Mouse (Mus musculus) stomach, embryonic 14.5 days (tissue): ENCODE data around the gene Reck. TPM values are rescaled to one million over a fixed set of nuclear protein-coding genes. Genes with fewer than 3 reads are reported as not detected.

Source experiments
- ATAC-seq: fragments of 200-750 bp; cut with Nextera tagmentation; 2 replicates; pipeline ENCODE4 v1.8.0; 2017; ENCODE audit warnings: low read depth, moderate TSS enrichment; ENCODE audit not compliant: insufficient number of reproducible peaks, insufficient read depth, low FRiP score
- H3K27ac ChIP-seq: fragments of 300-500 bp; sonication (generic); 2 replicates; pipeline ENCODE4 v1.5.1; 2014; ENCODE audit warnings: mild to moderate bottlenecking, low read length, moderate library complexity, mixed read lengths
- H3K27me3 ChIP-seq: fragments of 300-500 bp; sonication (generic); 2 replicates; pipeline ENCODE4 v1.6.1; 2014; ENCODE audit warnings: low read length, control low read depth, mixed read lengths; ENCODE audit not compliant: control insufficient read depth, insufficient read depth
- H3K36me3 ChIP-seq: fragments of 300-500 bp; sonication (generic); 2 replicates; pipeline ENCODE4 v1.6.1; 2014; ENCODE audit warnings: mild to moderate bottlenecking, control low read depth, low read length, moderate library complexity, mixed read lengths; ENCODE audit not compliant: control insufficient read depth, insufficient read depth
- H3K4me1 ChIP-seq: fragments of 300-500 bp; sonication (generic); 2 replicates; pipeline ENCODE4 v1.6.1; 2014; ENCODE audit warnings: low read length, control low read depth, mixed read lengths; ENCODE audit not compliant: control insufficient read depth, insufficient read depth
- H3K4me2 ChIP-seq: fragments of 300-500 bp; sonication (generic); replicated peaks from 2 replicates; pipeline ENCODE4 v1.6.1; 2014; ENCODE audit warnings: low read depth, low read length, control low read depth
- H3K4me3 ChIP-seq: fragments of 300-500 bp; sonication (generic); 2 replicates; pipeline ENCODE4 v1.5.1; 2014; ENCODE audit warnings: low read depth, low read length, control low read depth
- H3K9ac ChIP-seq: fragments of 300-500 bp; sonication (generic); replicated peaks from 2 replicates; pipeline ENCODE4 v1.6.1; 2014; ENCODE audit warnings: low read depth, mild to moderate bottlenecking, control low read depth, low read length, moderate library complexity, mixed read lengths
- H3K9me3 ChIP-seq: fragments of 300-500 bp; sonication (generic); 2 replicates; pipeline ENCODE4 v1.6.1; 2016; ENCODE audit warnings: low read depth, low read length, control low read depth; ENCODE audit not compliant: control insufficient read depth
- WGBS: fragments of 180-500 bp; shearing (Covaris S2); extraction: QIAGEN DNeasy Blood & Tissue Kit; methylation state at CpG from one replicate; pipeline ENCODE4 v1.1.7; 2014; 5-methylcytosine and 5-hydroxymethylcytosine counted together
- polyA plus RNA-seq: library from polyadenylated mRNA; unstranded; fragments of >200 nt; fragmentation: Nextera tagmentation; extraction: Ambion mirVana; gene quantifications from 2 replicates; pipeline ENCODE4 v1.2.1, GENCODE M21; 2014

The Reck gene
- polyA plus RNA-seq, 1 experiment from 2014 or later, result 38.8 TPM

DNA sequence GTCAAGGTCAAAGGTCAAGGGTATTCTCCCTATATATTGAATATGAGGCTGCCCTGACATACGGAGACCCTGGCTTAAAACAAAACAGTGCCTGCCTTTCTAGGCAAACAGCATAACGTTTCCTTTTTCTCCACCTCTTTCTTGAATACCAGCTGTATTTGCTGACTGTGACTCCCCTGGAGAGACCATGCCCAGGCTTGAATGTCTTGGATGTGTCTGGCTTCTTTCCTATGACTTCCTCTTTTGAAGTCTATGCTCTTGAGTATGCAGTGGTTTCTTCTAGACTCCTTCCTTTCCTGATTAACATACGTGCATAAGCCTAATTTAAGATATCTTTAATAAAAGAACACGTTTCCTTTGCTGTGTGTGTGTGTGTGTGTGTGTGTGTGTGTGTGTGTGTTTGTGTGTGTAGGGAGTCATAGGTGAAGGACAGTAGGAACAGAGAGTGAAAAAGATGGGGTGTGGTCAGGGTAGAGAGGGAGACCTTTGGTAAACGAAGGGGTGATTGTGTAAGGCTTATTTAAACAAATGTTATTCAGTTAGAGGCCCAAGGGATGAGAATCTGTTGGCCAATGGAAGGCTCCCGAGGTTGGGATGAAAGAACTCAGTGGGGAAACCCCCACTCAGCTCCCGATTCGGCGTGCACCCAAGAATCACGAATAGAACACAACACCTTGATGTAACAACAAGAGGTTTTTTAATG lies 99.7 kb downstream of the Reck start:
- Histone ChIP-seq H3K9ac (no peak overlapping the region), H3K27ac (no peak overlapping the region), H3K27me3 (no peaks in the 10 kb centered on the region), H3K4me1 (peaks cover 33% of the 10 kb centered on the region), H3K9me3 (no peaks in the 10 kb centered on the region), H3K4me2 (no peak overlapping the region), H3K4me3 (no peak overlapping the region), H3K36me3 (no peaks in the 10 kb centered on the region; the same call in 1 of the 2 replicates)
- 64% methylated on average over 10 of the region's 10 CpGs for WGBS
- no peak for ATAC-seq

DNA sequence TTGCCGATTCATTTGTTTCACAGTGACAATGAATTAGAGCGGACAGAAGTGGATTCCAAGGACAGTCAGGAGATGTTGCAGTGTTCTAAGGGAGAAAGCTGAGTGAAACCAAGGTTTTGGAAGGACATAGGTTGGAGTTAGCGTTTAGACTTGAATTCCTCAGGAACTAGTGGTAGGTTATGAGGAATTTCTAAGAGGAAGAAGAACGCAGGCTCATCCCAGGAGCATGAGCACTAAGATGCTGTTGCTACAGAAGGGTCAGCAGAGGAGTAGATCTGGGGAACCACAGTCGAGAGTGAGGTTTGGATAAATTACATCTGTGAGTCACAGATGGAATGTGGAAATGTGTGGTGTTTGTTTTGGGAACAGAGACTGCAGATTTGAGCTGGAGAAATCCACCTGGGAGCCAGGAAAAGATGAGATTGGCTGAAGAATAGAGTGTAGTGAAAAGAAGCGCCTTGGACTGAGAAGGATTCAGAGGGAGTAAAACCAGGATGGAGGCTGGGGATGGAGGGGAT lies 101.0 kb downstream of the Reck start:
- Histone ChIP-seq H3K27ac (no peak overlapping the region), H3K4me1 (peaks cover 31% of the 10 kb centered on the region), H3K27me3 (no peaks in the 10 kb centered on the region), H3K9me3 (no peaks in the 10 kb centered on the region), H3K4me3 (no peak overlapping the region), H3K4me2 (no peak overlapping the region), H3K36me3 (no peaks in the 10 kb centered on the region), H3K9ac (no peak overlapping the region)
- ATAC-seq, result no peak
- WGBS, result 80% methylated on average over 6 of the region's 6 CpGs

DNA sequence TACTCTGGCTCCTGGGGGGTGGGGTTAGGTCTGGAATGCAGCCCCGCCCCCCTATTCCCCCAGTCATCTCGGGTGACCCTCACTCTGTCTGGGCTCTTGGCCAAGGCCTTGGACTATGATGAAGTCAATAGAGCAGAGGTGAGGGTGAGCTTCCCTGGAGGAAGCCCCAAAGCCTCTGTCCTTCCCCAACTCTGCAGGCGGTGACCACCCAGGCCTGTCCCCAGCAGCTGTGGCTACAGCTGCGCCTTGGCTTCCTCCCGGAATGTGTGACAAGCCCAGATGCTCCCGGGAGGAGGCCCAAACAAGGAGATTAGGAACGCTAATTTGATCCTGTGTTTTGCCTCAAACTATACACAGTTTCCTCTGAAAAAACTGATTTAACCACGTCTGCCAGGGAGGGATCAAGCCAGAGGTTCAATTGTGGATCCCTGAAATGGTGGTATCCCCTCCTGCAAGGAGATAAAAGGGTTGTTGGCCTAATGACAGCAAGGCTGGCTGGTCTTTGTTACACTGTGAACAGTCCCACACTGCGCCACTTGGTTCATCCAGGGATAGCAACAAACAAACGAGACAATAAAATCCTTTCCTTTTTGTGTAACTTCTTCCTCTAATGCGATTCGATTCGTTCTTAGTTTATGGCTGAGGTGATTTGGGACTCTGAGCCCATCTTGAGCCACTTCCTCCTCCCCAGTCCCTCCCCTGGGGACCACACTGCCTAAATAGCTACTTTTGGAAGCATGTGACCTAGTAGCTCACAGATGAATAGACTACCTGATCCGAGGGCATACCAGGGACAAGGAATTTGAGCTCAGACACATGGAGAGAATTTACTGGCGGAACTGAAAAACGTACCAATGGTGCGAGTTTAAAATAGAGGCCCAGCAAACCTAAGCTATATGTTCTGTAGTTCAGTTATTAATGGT lies 103.5 kb downstream of the Reck start:
- no peak overlapping the region for H3K4me2 ChIP-seq
- H3K36me3 ChIP-seq, result no peaks in the 10 kb centered on the region
- H3K9ac ChIP-seq, result no peak overlapping the region
- H3K4me1 ChIP-seq, result peaks cover 19% of the 10 kb centered on the region
- peak; percentile 75 for ATAC-seq
- 33% methylated on average over 17 of the region's 17 CpGs for WGBS
- H3K4me3 ChIP-seq, result no peak overlapping the region
- no peaks in the 10 kb centered on the region for H3K27me3 ChIP-seq
- no peaks in the 10 kb centered on the region for H3K9me3 ChIP-seq
- H3K27ac ChIP-seq, result peak overlapping the region; percentile 74; the same call in 1 of the 2 replicates

DNA sequence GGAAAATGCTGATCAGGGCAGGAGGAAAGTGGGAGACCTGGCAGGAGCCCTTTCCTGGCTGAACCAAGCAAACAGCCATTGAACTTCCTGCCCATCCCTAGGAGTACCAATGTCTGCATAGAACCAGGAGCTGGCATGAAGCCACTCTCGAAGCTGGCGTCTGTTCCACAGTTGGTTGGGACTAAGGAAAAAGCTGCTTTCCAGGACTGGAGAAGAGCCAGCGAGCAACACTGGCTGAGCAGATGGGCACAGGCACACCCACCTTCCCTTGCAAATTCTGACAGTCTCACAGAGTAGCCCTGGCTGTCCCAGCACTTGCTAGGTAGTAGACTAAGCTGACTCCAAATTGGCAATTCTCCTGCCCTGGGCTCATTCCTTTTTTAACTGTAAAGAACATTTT lies 104.4 kb downstream of the Reck start:
- peak overlapping the region; percentile 74; the same call in 1 of the 2 replicates for H3K27ac ChIP-seq
- ATAC-seq, result no peak
- no peak overlapping the region for H3K4me2 ChIP-seq
- H3K9me3 ChIP-seq, result no peaks in the 10 kb centered on the region
- no peak overlapping the region for H3K9ac ChIP-seq
- peaks cover 19% of the 10 kb centered on the region for H3K4me1 ChIP-seq
- H3K36me3 ChIP-seq, result no peaks in the 10 kb centered on the region
- no peak overlapping the region for H3K4me3 ChIP-seq
- WGBS, result 86% methylated on average over 3 of the region's 3 CpGs
- no peaks in the 10 kb centered on the region for H3K27me3 ChIP-seq

DNA sequence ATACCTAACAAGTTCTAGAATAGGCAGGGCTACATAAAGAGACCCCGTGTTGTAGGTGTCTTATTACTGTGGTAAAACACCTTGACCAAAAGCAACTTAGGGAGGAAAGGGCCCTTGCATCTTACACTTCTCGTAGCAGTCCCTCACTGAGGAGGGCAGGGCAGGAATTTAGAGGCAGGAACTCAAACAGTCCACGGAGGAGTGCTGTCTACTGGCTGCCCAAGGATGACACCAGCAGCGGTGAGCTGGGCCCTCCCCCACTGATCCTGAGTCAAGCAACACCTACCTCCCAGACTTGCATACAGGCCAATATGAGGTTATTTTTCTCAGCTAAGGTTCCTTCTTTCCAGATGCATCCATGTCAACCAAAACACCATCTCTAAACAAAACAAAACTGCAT lies 104.9 kb downstream of the Reck start:
- Histone ChIP-seq H3K4me2 (no peak overlapping the region), H3K36me3 (no peaks in the 10 kb centered on the region), H3K9me3 (no peaks in the 10 kb centered on the region), H3K9ac (no peak overlapping the region), H3K27me3 (no peaks in the 10 kb centered on the region), H3K4me3 (no peak overlapping the region), H3K27ac (no peak overlapping the region), H3K4me1 (peaks cover 19% of the 10 kb centered on the region)
- ATAC-seq, result no peak
- WGBS, result 82% methylated on average over 4 of the region's 4 CpGs

DNA sequence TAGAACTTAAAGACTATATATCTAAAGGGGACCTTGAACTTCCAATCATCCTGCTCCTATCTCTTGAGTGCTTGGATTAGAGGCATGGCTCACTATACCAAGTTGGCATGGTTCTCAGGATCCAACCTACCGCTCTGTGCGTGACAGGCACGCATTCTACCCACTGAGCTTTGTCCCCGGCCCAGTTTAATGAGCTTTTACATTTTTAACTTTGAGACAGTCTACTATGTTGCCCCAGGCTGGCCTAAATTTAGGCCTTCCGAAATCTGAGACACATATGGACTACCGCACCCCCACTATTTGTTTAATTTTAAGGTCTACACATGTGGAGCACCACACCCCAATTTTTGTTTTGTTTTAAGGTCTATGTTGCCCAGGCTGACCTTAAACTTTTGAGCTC lies 105.5 kb downstream of the Reck start:
- Histone ChIP-seq H3K4me1 (peaks cover 19% of the 10 kb centered on the region), H3K9ac (no peak overlapping the region), H3K9me3 (no peaks in the 10 kb centered on the region), H3K4me3 (no peak overlapping the region), H3K27ac (no peak overlapping the region), H3K4me2 (no peak overlapping the region), H3K27me3 (no peaks in the 10 kb centered on the region), H3K36me3 (no peaks in the 10 kb centered on the region)
- no peak for ATAC-seq
- 95% methylated on average over 6 of the region's 6 CpGs for WGBS

DNA sequence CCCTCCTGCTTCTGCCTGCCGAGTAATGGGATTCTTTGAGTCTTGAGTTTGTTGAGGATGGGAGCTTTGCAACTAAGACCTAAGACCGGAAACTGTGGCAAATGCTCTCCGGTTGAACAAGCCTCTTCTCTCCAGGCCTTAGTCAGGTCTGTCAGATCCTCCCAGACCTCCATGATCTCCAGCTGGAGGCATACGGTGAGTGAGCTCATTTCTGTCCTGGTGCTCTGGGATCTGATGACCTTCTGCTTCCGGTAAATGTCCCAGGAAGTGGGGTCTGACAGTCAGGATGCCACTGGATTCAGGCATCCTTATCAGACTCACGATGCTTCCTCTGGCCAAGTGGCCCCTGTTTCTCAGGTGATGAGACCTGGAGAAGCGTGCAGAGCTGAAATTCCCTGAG lies 105.9 kb downstream of the Reck start:
- no peaks in the 10 kb centered on the region for H3K36me3 ChIP-seq
- H3K27me3 ChIP-seq, result no peaks in the 10 kb centered on the region
- no peak overlapping the region for H3K4me2 ChIP-seq
- no peaks in the 10 kb centered on the region for H3K9me3 ChIP-seq
- no peak overlapping the region for H3K4me3 ChIP-seq
- no peak overlapping the region for H3K27ac ChIP-seq
- ATAC-seq, result no peak
- H3K4me1 ChIP-seq, result peaks cover 19% of the 10 kb centered on the region
- no peak overlapping the region for H3K9ac ChIP-seq
- 90% methylated on average over 7 of the region's 7 CpGs for WGBS

DNA sequence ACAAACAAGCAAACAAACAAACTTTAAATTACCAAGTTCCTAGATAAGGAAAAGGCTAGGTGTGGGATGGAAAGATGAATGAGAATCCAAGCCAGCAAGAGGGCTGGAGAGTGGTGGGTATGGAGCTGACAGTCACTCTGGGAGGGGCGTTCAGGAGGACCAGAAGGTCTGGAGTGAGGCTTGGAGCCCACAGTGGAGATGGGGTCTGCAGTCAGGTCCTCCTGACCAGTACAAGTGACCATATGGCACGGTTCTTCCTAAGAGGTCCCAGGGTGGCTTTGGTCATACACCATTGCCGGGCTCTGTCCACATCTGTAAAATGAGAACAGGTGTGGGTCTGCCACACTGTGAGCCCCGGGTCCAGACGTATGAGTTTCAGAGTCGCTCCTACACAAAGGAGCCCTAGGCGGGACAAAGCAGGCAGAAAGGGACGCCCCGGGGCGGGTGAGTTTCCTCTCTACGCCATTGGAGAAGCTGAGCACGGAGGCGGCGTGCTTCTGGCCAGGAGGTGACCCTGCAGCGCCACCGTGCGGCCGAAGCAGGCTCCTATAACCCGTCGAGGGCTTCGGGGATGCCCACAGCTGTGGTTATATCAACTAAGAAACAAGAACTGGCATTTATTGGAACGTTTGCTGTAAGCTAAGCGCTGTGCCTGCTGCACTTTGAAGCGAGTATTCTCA lies 106.9 kb downstream of the Reck start:
- WGBS, result 2% methylated on average over 24 of the region's 24 CpGs
- H3K9me3 ChIP-seq, result no peaks in the 10 kb centered on the region

More for the DNA sequence above, 106.9 kb downstream of the Reck start:
- Histone ChIP-seq H3K4me3 (peak overlapping the region; percentile 24), H3K9ac (0 out of 2 replicates have a peak overlapping the region, but pooled peaks have one; percentile 33), H3K4me1 (peaks cover 17% of the 10 kb centered on the region; the same call in 1 of the 2 replicates), H3K27me3 (no peaks in the 10 kb centered on the region), H3K4me2 (peak overlapping the region; percentile 55), H3K36me3 (no peaks in the 10 kb centered on the region), H3K27ac (peak overlapping the region; percentile 35)
- ATAC-seq, result peak; percentile 91
